Mouse (Mus musculus): ENCODE measurements around the gene Meioc.

Meioc gene

DNA sequence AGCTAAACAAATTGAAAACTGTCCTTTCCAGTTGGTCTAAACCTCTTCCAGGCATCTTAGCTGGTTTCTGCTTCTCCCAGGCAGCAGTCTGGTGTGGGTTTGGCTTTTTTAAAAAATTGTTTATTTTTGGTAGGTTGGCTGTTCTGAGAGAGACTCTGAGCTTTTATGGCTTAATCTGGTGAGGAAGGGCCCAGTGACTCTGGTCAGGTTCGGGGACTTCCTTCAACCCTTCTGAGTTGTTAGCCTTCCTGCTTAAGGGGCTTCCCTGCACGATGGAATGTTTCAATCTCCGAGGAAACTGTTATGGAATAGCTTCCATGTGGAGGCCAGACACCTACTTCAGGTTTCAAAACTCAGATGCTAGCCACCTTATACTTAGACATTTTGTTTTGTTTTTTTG lies at the start of gene Meioc:
Gene Meioc (plus strand): TSS at position 301 of the 400 bp plus-strand sequence.
- no peak for DNase-seq

DNA sequence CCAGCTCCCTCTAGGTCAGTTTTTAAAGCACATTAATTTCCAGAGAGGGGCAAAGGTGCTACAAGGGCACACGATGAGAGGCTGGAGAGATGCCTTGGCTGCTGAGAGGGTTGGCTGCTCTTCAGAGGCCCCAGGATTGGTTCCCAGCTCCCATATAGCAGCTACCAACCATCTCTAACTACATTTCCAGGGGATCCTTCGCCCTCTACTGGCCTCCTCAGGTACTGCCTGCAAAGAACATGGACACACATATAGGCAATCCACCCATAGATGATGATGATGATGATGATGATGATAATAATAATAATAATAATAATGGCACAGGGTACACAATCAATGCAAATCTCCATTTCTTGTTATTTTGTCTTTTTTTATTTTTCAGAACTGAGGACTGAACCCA lies 44.1 kb upstream of the Meioc start:
- DNase-seq: no peak

DNA sequence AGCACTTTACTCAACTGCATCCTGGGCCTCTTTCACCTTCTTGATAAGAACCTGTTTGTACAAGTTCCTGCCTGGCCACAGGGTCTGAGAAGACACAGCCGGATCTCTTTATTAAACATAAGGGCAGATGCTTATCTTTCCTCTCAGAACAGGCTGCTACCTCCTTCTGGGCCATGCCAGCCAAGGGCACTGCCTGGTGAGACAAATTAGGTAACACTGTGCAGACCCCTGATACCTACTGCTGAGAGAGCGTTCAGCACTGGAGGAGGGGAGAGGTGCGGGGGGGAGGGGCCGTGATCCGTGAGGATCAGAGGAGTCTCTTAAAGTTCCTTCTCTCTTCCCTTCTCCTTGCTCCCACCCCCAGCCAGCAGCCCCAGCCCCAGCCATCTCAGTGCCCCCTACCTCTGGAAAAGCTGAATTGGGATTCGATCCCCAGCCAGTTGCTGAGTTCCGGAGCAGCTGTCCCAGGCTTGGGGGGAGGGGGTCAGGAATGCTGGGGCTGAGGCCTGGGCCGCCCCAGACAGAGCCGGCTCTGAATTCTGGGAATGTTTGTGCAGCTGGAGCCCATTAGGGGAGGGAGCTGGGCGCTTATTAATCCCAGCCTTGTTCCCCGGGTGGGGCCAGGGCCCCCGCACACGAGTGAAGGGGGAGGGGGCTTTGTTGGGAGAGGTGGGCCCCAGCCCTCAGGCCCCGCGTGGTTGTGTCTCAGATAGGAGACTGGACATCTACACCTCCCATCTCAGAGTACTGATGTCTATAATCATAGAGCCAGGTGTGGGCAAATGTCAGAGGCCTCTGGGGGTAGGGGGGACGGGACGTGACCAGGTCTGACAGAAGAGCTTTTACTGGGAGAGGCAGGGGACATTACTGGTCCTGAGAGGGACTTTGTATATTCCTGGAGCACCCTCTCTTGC lies 39.4 kb upstream of the Meioc start:
- no peak for DNase-seq

- DNase-seq: peak; percentile 14 to 27
These were observed 38.6 kb upstream of the Meioc start for GRCm38 (mm10) chr11:102624888-102625407.

DNA sequence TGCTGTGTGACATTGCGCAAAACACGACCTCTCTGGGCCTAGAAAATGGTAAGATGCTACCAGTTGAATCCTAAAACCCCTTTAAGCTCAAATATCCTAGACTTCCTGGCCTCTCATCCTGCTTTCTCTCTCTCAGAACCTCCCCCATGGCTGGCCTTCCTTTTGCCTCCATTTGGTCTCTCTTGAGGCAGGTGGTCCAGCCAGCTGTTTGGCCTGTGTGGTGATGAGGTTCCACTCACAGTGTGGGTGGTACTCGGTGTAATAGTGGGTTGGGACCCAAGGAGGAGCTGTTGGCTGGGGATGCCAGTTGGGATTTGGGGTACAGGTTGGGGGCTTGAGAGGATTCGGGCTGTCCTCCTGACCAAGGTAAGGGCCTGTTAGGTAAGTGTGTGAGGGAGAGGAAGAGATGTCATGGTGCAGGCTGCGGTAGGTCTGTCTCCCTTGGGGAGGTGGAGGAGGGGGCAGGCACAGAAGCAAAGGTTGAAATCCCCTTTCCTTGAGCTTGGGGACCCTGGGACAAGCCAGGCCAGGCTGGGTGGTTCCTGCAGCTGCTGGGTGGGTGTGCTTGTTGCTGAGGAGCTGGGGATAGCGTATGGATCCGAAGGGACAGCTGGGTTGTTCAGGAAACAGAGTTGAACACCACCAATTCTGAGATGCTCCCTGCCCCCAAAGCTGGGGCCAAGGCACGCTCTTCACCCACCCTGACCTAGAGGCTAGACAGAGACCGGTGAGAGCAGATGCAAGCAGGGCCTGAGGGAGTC lies 36.2 kb upstream of the Meioc start:
- no peak for DNase-seq

DNA sequence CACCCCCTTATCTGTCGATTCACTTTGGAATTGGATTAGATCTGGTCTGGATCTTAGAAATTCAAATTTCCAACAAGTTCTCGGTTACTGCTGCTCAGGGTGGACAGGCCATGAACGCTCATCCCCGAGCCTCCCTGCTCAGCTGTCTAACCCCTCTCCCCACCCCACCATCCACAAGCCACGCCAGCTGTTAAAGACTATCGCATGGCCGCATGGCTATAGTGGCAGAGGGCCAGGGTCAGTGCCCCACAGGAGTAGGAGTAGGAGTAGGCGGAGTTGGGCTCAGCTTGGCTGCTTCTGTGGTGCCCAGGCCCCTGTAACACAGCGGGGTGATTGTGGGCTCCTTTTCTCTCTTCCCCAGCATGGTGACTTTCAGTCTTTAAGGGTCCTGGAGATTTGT lies 35.0 kb upstream of the Meioc start:
- no peak for DNase-seq

DNA sequence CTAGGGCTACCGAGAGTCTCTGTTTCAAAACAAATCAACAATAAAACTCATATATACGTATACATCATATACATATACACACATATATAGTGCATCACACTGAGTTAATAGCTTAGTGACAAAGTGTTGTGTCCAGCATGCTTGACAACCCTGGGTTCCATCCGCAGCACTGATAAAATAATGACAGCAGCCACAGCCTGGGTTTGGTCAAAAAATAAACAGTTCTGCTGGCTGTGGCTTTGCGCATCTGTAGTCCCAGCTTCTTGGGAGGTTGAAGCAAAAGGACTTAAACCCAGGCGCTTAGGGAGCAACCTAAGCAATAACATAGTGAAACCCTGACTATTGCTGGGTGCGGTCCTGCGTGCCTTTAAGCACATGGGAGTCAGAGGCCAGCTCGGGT lies 34.1 kb upstream of the Meioc start:
- DNase-seq: no peak

DNA sequence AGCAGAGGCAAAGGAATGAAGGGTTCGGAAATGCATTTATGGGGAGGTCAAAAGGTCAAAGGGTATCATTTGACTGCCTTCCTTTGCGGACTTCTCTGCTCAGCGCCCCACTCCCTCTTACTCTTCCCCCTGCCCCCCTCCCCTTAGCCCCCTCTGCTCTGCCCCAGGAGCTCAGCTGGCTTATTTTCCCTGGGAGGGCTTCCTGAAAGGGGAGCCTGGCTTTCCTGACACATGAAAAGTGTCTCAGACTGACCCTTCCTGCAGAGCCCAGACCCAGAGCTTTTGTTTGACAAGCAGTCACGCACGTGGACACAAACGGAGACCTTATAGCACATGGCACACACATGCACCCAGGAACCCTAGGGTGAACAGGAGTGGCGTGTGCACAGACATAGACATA lies 32.8 kb upstream of the Meioc start:
- no peak for DNase-seq

DNA sequence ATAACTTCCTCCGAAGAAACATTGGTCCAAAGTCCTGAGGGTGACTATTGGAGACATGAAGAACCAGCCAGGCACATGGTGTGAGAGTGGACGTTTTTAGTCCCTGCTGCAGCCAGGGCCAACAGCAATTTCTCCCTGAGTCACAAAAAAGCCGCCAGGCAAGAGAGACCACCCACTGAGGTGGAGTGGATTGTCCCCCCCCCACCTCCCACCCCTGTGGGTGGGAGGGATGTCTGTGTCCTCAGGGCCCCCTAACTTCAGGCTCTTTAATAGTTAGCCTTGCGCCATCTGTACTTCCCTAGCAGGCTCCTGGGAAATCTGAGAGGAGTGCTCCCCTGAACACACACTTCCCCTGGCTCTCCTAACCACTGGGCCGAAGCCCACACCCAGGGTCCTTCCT lies 32.3 kb upstream of the Meioc start:
- no peak for DNase-seq

DNA sequence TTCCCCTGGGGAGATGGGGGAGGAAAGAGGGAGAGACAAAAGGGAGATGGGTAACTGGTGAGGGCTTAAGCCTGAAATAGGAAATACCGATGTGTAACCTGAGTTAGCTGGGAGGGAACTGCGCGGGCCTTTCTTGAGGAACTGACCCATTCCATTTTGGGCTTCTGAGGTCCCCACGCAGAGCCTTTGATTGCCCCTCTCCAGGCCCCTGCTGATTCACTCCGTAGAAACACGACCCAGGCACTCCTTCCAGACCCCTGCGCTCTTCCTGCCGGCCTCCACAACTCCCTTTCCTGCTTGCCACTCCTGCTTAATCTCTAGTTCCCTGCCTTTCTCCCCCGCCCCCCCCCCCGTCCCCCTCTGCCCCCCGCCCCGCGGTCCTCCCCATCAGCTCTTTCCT lies 30.8 kb upstream of the Meioc start:
- DNase-seq: no peak

DNA sequence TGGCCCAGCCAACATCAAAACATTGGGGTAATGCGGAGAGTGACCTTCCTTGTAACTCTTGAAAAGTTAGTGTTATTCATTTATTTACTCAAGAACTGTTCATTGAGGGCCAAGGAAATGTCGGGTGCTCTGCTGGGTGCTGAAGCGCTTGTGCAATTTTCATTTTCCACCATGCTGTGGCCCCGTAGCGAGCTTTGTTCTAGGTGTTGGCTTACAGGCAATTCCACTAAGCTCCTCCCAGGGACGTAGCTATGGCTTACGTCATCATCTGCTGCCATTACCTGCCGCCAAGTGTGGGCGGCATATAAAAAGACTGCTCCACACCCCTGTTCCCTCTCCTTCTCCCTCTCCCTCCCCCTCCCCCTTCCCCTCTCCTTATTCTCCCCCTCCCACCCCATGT lies 30.1 kb upstream of the Meioc start:
- no peak for DNase-seq

- DNase-seq: no peak
These were observed 26.6 kb upstream of the Meioc start for GRCm38 (mm10) chr11:102636887-102637286.

DNA sequence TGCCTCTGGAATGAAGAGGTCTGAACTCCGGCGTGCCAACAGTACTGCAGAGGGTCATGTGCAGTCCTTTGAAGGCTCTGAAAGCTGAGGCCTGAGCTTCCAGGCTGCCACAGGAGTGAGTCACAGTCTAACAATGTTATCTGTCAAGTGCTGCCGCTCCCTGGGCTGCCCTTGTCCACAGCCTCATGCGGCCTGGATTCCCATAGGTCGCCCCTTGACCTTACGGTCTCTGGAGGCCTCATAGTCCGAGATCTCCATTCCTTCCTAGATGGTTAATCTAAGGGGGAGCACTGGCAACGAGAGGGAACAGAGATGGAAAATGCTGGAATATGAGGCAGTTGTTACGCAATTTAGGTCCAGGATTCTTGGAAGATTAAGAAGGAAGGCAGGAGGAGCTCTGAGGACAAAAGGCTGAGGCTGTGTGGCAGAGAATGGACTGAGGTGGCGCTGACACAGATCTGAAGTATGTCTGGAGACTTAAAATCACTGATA lies 19.6 kb upstream of the Meioc start:
- no peak for DNase-seq

DNA sequence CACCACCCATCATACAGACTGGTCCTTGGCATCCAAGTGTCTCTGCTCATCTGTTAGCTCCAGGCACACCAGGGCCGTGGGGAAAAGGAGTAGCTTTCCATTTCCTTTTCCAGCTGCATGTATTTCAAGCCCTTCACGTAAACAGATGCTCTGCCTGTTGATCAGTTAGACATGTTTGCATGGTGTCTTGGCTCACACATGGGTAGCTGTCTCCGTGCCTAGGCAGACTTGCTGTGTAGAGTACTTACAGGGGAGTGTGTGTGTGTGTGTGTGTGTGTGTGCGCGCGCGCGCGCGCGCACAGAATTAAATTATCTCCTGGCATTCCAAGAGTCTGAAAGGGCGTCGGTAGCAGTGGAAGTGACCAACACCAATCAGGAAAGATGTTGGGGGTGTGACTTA lies 17.3 kb upstream of the Meioc start:
- DNase-seq: no peak

- no peak for DNase-seq
These were observed 15.6 kb upstream of the Meioc start for GRCm38 (mm10) chr11:102647885-102648284.

DNA sequence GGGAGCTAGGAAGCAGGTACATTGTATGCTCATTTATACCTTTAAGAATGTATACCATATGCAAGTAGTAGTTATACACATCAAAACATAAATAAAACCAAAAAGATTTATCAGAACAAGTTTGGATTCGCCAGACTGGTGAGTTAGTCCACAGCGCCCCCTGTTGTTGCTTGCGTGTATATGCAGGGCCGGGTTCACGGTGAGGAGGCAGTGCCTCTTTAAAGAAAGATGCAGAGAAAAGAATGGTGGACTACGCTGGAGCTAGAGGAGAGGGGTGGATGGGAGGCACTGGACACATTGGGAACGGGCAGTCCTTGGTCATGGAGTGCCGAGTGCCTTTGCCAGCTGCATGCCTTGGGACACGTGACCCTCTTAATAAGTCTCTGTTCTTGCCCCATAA lies 12.1 kb upstream of the Meioc start:
- DNase-seq: peak; percentile 68 to 75

- peak in 1 of 2 experiments; percentile 10 for DNase-seq
These were observed 10.7 kb upstream of the Meioc start for GRCm38 (mm10) chr11:102652844-102653243.

GRCm38 (mm10) chr11:102655888-102656287 lies 7.6 kb upstream of the Meioc start:
- no peak for DNase-seq

DNA sequence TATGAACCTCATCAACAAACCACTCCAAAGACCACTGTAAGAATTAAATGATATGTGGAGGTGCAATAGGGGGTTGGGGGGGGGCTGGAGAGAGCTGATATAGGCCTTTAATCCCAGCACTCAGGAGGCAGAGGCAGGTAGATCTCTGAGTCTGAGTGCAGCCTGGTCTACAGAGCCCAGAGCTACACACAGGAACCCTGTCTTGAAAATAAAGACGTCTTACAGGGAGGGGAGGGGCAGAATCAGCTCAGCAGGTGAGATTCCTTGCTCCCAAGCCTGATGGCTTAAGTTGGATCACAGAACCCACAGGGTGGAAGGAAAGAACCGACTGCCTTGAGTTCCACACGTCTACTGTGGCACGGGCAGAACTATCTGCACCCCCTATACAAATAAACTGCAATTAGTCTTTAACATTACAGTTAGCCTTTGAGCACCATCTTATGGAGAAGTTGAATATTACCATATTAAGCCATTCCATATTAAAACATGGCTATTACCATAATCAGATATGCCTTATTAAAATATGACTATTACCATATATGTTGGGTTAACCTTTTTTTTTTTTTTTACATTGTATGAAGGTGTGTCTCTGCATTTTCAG lies 7.1 kb upstream of the Meioc start:
- DNase-seq: no peak

- no peak for DNase-seq
These were observed 6.6 kb upstream of the Meioc start for GRCm38 (mm10) chr11:102656931-102657330.

DNA sequence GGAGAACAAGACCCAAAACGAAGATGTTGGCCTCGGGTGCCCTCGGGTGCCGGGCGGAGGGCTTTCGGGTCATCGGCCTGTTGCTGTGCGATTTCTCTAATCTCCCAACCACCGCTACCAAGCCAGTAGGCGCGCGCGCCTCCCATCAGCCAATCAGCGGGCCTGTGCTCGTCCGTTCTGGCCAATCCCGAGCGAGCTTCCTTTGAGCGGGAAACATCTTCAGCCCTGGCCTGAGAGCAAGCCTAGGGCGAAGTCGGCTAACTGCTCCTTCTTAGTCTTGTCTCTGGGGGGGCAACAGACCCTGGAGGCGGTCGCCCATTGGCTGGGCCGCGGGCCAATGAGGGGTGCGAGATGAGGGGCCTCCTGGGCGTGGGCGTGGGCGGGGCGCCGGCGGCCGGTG lies 1.6 kb downstream of the Meioc start:
- DNase-seq: no peak

GRCm38 (mm10) chr11:102665637-102666435 lies 2.3 kb downstream of the Meioc start:
- no peak for DNase-seq

All from cerebellum, postnatal 36 days (tissue).